Mouse (Mus musculus) limb, embryonic 14.5 days (tissue): ENCODE data around the gene Mapk14. TPM values are rescaled to one million over a fixed set of nuclear protein-coding genes. Genes with fewer than 3 reads are reported as not detected.

Source experiments
- ATAC-seq: fragments of 200-750 bp; cut with Nextera tagmentation; 2 replicates; pipeline ENCODE4 v1.8.0; 2017; ENCODE audit warnings: low read depth, moderate number of reproducible peaks, moderate TSS enrichment; ENCODE audit not compliant: low FRiP score
- DNase-seq: peaks from one replicate; pipeline ENCODE4 v3.0.0-alpha.2; 2015; ENCODE audit warnings: low spot score
- H3K27ac ChIP-seq: fragments of 300-500 bp; sonication (generic); replicated peaks from 2 replicates; pipeline ENCODE4 v1.5.1; 2014; ENCODE audit warnings: low read depth, mild to moderate bottlenecking, low read length, moderate library complexity, mixed read lengths
- H3K27me3 ChIP-seq: fragments of 300-500 bp; sonication (generic); 2 replicates; pipeline ENCODE4 v1.6.1; 2014; ENCODE audit warnings: low read length, mixed read lengths; ENCODE audit not compliant: control insufficient read depth, insufficient read depth
- H3K36me3 ChIP-seq: fragments of 300-500 bp; sonication (generic); 2 replicates; pipeline ENCODE4 v1.6.1; 2014; ENCODE audit warnings: mild to moderate bottlenecking, low read length, moderate library complexity, mixed read lengths; ENCODE audit not compliant: control insufficient read depth, insufficient read depth
- H3K4me1 ChIP-seq: fragments of 300-500 bp; sonication (generic); 2 replicates; pipeline ENCODE4 v1.6.1; 2014; ENCODE audit warnings: antibody characterized with exemption, low read length, mixed read lengths; ENCODE audit not compliant: control insufficient read depth, insufficient read depth
- H3K4me2 ChIP-seq: fragments of 300-500 bp; sonication (generic); replicated peaks from 2 replicates; pipeline ENCODE4 v1.6.1; 2014; ENCODE audit warnings: low read depth, mild to moderate bottlenecking, low read length, moderate library complexity; ENCODE audit not compliant: severe bottlenecking
- H3K4me3 ChIP-seq: fragments of 300-500 bp; sonication (generic); replicated peaks from 2 replicates; pipeline ENCODE4 v1.5.1; 2014; ENCODE audit warnings: low read length
- H3K9ac ChIP-seq: fragments of 300-500 bp; sonication (generic); 2 replicates; pipeline ENCODE4 v1.6.1; 2014; ENCODE audit warnings: mild to moderate bottlenecking, low read depth, low read length, moderate library complexity; ENCODE audit not compliant: severe bottlenecking
- H3K9me3 ChIP-seq: fragments of 300-500 bp; sonication (generic); 2 replicates; pipeline ENCODE4 v1.6.1; 2016; ENCODE audit warnings: low read length; ENCODE audit not compliant: control insufficient read depth
- POLR2A ChIP-seq: fragments of 200-500 bp; IDR thresholded peaks from 2 replicates; pipeline ENCODE4 v1.8.0; 2012; ENCODE audit warnings: inconsistent platforms, mild to moderate bottlenecking, moderate library complexity, borderline replicate concordance; ENCODE audit not compliant: insufficient read depth, insufficient read length; ENCODE audit errors: extremely low read depth
- WGBS: fragments of 180-500 bp; shearing (Covaris S2); extraction: QIAGEN DNeasy Blood & Tissue Kit; methylation state at CpG from one replicate; pipeline ENCODE4 v1.1.7; 2014; 5-methylcytosine and 5-hydroxymethylcytosine counted together
- polyA plus RNA-seq, 2 experiments: library from polyadenylated mRNA; depleted of rRNA in 1 of 2; stranded (reverse) in 1 of 2; unstranded in 1 of 2; fragments of >200 nt; fragmentation: Nextera tagmentation in 1 of 2; extraction: Ambion mirVana in 1 of 2; gene quantifications; 2 replicates each; pipeline versions ENCODE4 v1.2.1 to v1.2.3; 2012 to 2014

Mapk14 gene
- polyA plus RNA-seq, 2 experiments = 53.8 to 74.1 TPM

GRCm38 (mm10) chr17:28698672-28699071, 7.5 kb downstream of the Mapk14 start:
- Histone ChIP-seq H3K9me3 (no peaks in the 10 kb centered on the region), H3K36me3 (no peaks in the 10 kb centered on the region), H3K4me3 (no peak overlapping the region), H3K27ac (no peak overlapping the region), H3K27me3 (no peaks in the 10 kb centered on the region), H3K4me1 (peaks cover under 1% of the 10 kb centered on the region; the same call in 1 of the 2 replicates), H3K4me2 (no peak overlapping the region), H3K9ac (no peak overlapping the region)
- no peak for ATAC-seq
- DNase-seq = no peak
- TF ChIP-seq POLR2A = no peak
- WGBS = 91% methylated on average over 2 of the region's 2 CpGs

GRCm38 (mm10) chr17:28699789-28700188, 8.7 kb downstream of the Mapk14 start:
- TF ChIP-seq POLR2A = no peak
- H3K4me3 ChIP-seq = no peak overlapping the region
- H3K4me1 ChIP-seq = no peaks in the 10 kb centered on the region; the same call in 1 of the 2 replicates
- no peak overlapping the region for H3K27ac ChIP-seq
- no peak overlapping the region for H3K4me2 ChIP-seq
- no peak overlapping the region for H3K9ac ChIP-seq
- DNase-seq (no peak), ATAC-seq (no peak)
- H3K27me3 ChIP-seq = no peaks in the 10 kb centered on the region
- H3K9me3 ChIP-seq = no peaks in the 10 kb centered on the region
- 76% methylated on average over 7 of the region's 7 CpGs for WGBS
- H3K36me3 ChIP-seq = no peaks in the 10 kb centered on the region

GRCm38 (mm10) chr17:28701171-28701570, 10.0 kb downstream of the Mapk14 start:
- Histone ChIP-seq H3K4me3 (no peak overlapping the region), H3K27ac (no peak overlapping the region), H3K4me2 (no peak overlapping the region), H3K36me3 (no peaks in the 10 kb centered on the region), H3K9me3 (no peaks in the 10 kb centered on the region), H3K27me3 (no peaks in the 10 kb centered on the region), H3K4me1 (no peaks in the 10 kb centered on the region; the same call in 1 of the 2 replicates), H3K9ac (no peak overlapping the region)
- ATAC-seq = no peak
- 93% methylated on average over 4 of the region's 4 CpGs for WGBS
- no peak for DNase-seq
- no peak for TF ChIP-seq POLR2A

- Histone ChIP-seq H3K4me2 (no peak overlapping the region), H3K27me3 (no peaks in the 10 kb centered on the region), H3K4me1 (no peaks in the 10 kb centered on the region; the same call in 1 of the 2 replicates), H3K9ac (no peak overlapping the region), H3K4me3 (no peak overlapping the region), H3K27ac (no peak overlapping the region), H3K9me3 (no peaks in the 10 kb centered on the region), H3K36me3 (no peaks in the 10 kb centered on the region)
- no peak for DNase-seq
- no peak for TF ChIP-seq POLR2A
- 73% methylated on average over 3 of the region's 3 CpGs for WGBS
- no peak for ATAC-seq
These were observed 10.6 kb downstream of the Mapk14 start for GRCm38 (mm10) chr17:28701737-28702136.

GRCm38 (mm10) chr17:28702646-28703045, 11.5 kb downstream of the Mapk14 start:
- no peak for TF ChIP-seq POLR2A
- no peaks in the 10 kb centered on the region for H3K36me3 ChIP-seq
- H3K4me2 ChIP-seq = no peak overlapping the region
- DNase-seq (no peak), ATAC-seq (no peak)
- no peaks in the 10 kb centered on the region for H3K9me3 ChIP-seq
- H3K27me3 ChIP-seq = no peaks in the 10 kb centered on the region
- no peak overlapping the region for H3K4me3 ChIP-seq
- H3K27ac ChIP-seq = no peak overlapping the region
- H3K9ac ChIP-seq = no peak overlapping the region
- H3K4me1 ChIP-seq = no peaks in the 10 kb centered on the region; the same call in 1 of the 2 replicates
- 62% methylated on average over 2 of the region's 2 CpGs for WGBS

- WGBS = 39% methylated on average over 1 of the region's 1 CpGs
- H3K36me3 ChIP-seq = no peaks in the 10 kb centered on the region
- no peaks in the 10 kb centered on the region for H3K27me3 ChIP-seq
- H3K4me1 ChIP-seq = peaks cover 5% of the 10 kb centered on the region; the same call in 1 of the 2 replicates
- no peak for TF ChIP-seq POLR2A
- no peak overlapping the region for H3K4me2 ChIP-seq
- no peaks in the 10 kb centered on the region for H3K9me3 ChIP-seq
- no peak overlapping the region for H3K27ac ChIP-seq
- ATAC-seq = no peak
- no peak for DNase-seq
- H3K9ac ChIP-seq = no peak overlapping the region
- no peak overlapping the region for H3K4me3 ChIP-seq
These were observed 15.6 kb downstream of the Mapk14 start for GRCm38 (mm10) chr17:28706697-28707096.
